Mouse (Mus musculus): ENCODE measurements around the gene Ddx5. TPM values are rescaled to one million over a fixed set of nuclear protein-coding genes. Genes with fewer than 3 reads are reported as not detected.

Ddx5 gene
- polyA plus RNA-seq, 1 experiment from 2014 or later = 501 TPM

- Histone ChIP-seq H3K36me3 (ENCODE audit: control insufficient read depth, insufficient read depth, low read length) (peaks cover 13% of the 10 kb centered on the region), H3K4me1 (ENCODE audit: control insufficient read depth, insufficient read depth, low read length) (peaks cover 5% of the 10 kb centered on the region; the same call in 1 of the 2 replicates), H3K4me3 (ENCODE audit: low read depth, low read length) (no peak overlapping the region), H3K9me3 (ENCODE audit: control insufficient read depth, low read length) (peaks cover 3% of the 10 kb centered on the region; the same call in 1 of the 2 replicates), H3K4me2 (ENCODE audit: low read depth, severe bottlenecking) (no peak overlapping the region), H3K9ac (ENCODE audit: low read length) (no peak overlapping the region), H3K27ac (replicated peaks; ENCODE audit: low read depth, low read length) (no peak overlapping the region), H3K27me3 (ENCODE audit: control insufficient read depth, insufficient read depth, low read length) (no peaks in the 10 kb centered on the region)
- ATAC-seq (ENCODE audit: insufficient number of reproducible peaks, low FRiP score, low TSS enrichment, low read depth) (no peak), DNase-seq (ENCODE audit: low spot score) (no peak)
- 88% methylated on average over 4 of the region's 4 CpGs for WGBS
Measured at GRCm38 (mm10) chr11:106766611-106767162, 22.3 kb downstream of the Ddx5 start.

- Histone ChIP-seq H3K36me3 (ENCODE audit: control insufficient read depth, insufficient read depth, low read length) (peaks cover 4% of the 10 kb centered on the region), H3K4me1 (ENCODE audit: control insufficient read depth, insufficient read depth, low read length) (peaks cover 5% of the 10 kb centered on the region; the same call in 1 of the 2 replicates), H3K9ac (ENCODE audit: low read length) (no peak overlapping the region), H3K4me2 (ENCODE audit: low read depth, severe bottlenecking) (no peak overlapping the region), H3K27me3 (ENCODE audit: control insufficient read depth, insufficient read depth, low read length) (no peaks in the 10 kb centered on the region), H3K9me3 (ENCODE audit: control insufficient read depth, low read length) (peaks cover 3% of the 10 kb centered on the region; the same call in 1 of the 2 replicates), H3K27ac (replicated peaks; ENCODE audit: low read depth, low read length) (no peak overlapping the region), H3K4me3 (ENCODE audit: low read depth, low read length) (no peak overlapping the region)
- DNase-seq (ENCODE audit: low spot score) (no peak), ATAC-seq (ENCODE audit: insufficient number of reproducible peaks, low FRiP score, low TSS enrichment, low read depth) (no peak)
- 73% methylated on average over 9 of the region's 9 CpGs for WGBS
Measured at GRCm38 (mm10) chr11:106762800-106763185, 26.2 kb downstream of the Ddx5 start.

GRCm38 (mm10) chr11:106762139-106762799 is 26.7 kb downstream of the Ddx5 start:
- no peaks in the 10 kb centered on the region; the same call in 1 of the 2 replicates for H3K36me3 ChIP-seq (ENCODE audit: control insufficient read depth, insufficient read depth, low read length)
- no peak overlapping the region for H3K4me2 ChIP-seq (ENCODE audit: low read depth, severe bottlenecking)
- no peak overlapping the region for H3K4me3 ChIP-seq (ENCODE audit: low read depth, low read length)
- WGBS = 48% methylated on average over 5 of the region's 5 CpGs
- ATAC-seq (ENCODE audit: insufficient number of reproducible peaks, low FRiP score, low TSS enrichment, low read depth) (peak; percentile 35; the same call in 1 of the 2 replicates), DNase-seq (ENCODE audit: low spot score) (no peak)
- H3K27ac ChIP-seq (replicated peaks; ENCODE audit: low read depth, low read length) = no peak overlapping the region
- no peaks in the 10 kb centered on the region for H3K9me3 ChIP-seq (ENCODE audit: control insufficient read depth, low read length)
- no peaks in the 10 kb centered on the region for H3K27me3 ChIP-seq (ENCODE audit: control insufficient read depth, insufficient read depth, low read length)
- peaks cover 5% of the 10 kb centered on the region; the same call in 1 of the 2 replicates for H3K4me1 ChIP-seq (ENCODE audit: control insufficient read depth, insufficient read depth, low read length)
- no peak overlapping the region for H3K9ac ChIP-seq (ENCODE audit: low read length)

DNA sequence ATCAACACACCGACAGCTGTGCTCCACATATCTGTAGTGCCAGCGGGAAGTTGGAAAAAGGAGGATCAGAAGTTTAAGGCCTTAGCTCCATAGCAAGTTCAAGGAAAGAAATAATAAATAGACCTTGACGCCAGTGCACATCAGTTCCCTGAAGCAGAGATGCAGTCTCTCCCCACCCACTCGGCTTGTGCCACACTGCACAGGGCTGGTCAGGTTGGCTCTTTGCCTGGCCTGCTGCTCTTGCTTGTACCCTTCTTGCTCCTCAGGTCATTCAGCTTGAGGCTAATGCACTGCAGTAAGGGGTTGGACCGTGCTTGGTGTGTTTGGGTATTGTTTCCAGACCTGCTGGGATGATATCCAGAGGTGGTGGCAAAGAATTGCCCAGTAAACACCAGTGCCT is 28.5 kb downstream of the Ddx5 start:
- H3K9me3 ChIP-seq (ENCODE audit: control insufficient read depth, low read length) = no peaks in the 10 kb centered on the region
- H3K27me3 ChIP-seq (ENCODE audit: control insufficient read depth, insufficient read depth, low read length) = no peaks in the 10 kb centered on the region
- H3K4me2 ChIP-seq (ENCODE audit: low read depth, severe bottlenecking) = no peak overlapping the region
- ATAC-seq (ENCODE audit: insufficient number of reproducible peaks, low FRiP score, low TSS enrichment, low read depth) (no peak), DNase-seq (ENCODE audit: low spot score) (no peak)
- H3K36me3 ChIP-seq (ENCODE audit: control insufficient read depth, insufficient read depth, low read length) = no peaks in the 10 kb centered on the region
- WGBS = 94% methylated on average over 5 of the region's 5 CpGs
- H3K4me3 ChIP-seq (ENCODE audit: low read depth, low read length) = no peak overlapping the region
- no peak overlapping the region for H3K27ac ChIP-seq (replicated peaks; ENCODE audit: low read depth, low read length)
- H3K4me1 ChIP-seq (ENCODE audit: control insufficient read depth, insufficient read depth, low read length) = peaks cover 5% of the 10 kb centered on the region; the same call in 1 of the 2 replicates
- H3K9ac ChIP-seq (ENCODE audit: low read length) = no peak overlapping the region

- 92% methylated on average over 3 of the region's 3 CpGs for WGBS
- H3K4me2 ChIP-seq (ENCODE audit: low read depth, severe bottlenecking) = no peak overlapping the region
- DNase-seq (ENCODE audit: low spot score) (no peak), ATAC-seq (ENCODE audit: insufficient number of reproducible peaks, low FRiP score, low TSS enrichment, low read depth) (no peak)
- H3K4me1 ChIP-seq (ENCODE audit: control insufficient read depth, insufficient read depth, low read length) = peaks cover 5% of the 10 kb centered on the region; the same call in 1 of the 2 replicates
- no peaks in the 10 kb centered on the region for H3K36me3 ChIP-seq (ENCODE audit: control insufficient read depth, insufficient read depth, low read length)
- H3K4me3 ChIP-seq (ENCODE audit: low read depth, low read length) = no peak overlapping the region
- H3K9me3 ChIP-seq (ENCODE audit: control insufficient read depth, low read length) = no peaks in the 10 kb centered on the region
- no peak overlapping the region for H3K27ac ChIP-seq (replicated peaks; ENCODE audit: low read depth, low read length)
- no peak overlapping the region for H3K9ac ChIP-seq (ENCODE audit: low read length)
- H3K27me3 ChIP-seq (ENCODE audit: control insufficient read depth, insufficient read depth, low read length) = no peaks in the 10 kb centered on the region
Measured at GRCm38 (mm10) chr11:106759028-106759427, 30.0 kb downstream of the Ddx5 start.

DNA sequence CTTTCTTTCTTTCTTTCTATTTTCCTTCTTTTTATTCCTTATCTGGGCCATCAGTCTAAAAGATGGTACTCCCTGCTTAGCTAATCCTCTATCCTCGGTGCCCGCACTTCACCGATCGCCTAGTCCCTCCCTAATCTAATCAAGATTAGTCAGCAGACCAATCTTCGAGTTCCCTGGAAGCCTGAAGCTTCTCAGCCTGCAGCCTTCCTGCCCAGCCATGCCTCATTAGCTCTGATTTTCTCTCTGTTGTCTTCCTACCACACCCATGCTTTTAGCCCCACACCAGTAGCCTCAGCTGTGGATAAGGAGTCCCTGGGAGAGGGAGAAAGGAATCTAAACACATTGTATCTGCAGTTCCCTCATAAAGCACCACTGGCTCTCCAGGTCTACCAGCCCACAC is 33.4 kb downstream of the Ddx5 start:
- Histone ChIP-seq H3K4me1 (ENCODE audit: control insufficient read depth, insufficient read depth, low read length) (no peaks in the 10 kb centered on the region), H3K9me3 (ENCODE audit: control insufficient read depth, low read length) (no peaks in the 10 kb centered on the region), H3K27me3 (ENCODE audit: control insufficient read depth, insufficient read depth, low read length) (no peaks in the 10 kb centered on the region), H3K4me3 (ENCODE audit: low read depth, low read length) (no peak overlapping the region), H3K4me2 (ENCODE audit: low read depth, severe bottlenecking) (no peak overlapping the region), H3K27ac (replicated peaks; ENCODE audit: low read depth, low read length) (no peak overlapping the region), H3K9ac (ENCODE audit: low read length) (no peak overlapping the region), H3K36me3 (ENCODE audit: control insufficient read depth, insufficient read depth, low read length) (no peaks in the 10 kb centered on the region)
- ATAC-seq (ENCODE audit: insufficient number of reproducible peaks, low FRiP score, low TSS enrichment, low read depth) (no peak), DNase-seq (ENCODE audit: low spot score) (no peak)
- WGBS = 76% methylated on average over 5 of the region's 5 CpGs

DNA sequence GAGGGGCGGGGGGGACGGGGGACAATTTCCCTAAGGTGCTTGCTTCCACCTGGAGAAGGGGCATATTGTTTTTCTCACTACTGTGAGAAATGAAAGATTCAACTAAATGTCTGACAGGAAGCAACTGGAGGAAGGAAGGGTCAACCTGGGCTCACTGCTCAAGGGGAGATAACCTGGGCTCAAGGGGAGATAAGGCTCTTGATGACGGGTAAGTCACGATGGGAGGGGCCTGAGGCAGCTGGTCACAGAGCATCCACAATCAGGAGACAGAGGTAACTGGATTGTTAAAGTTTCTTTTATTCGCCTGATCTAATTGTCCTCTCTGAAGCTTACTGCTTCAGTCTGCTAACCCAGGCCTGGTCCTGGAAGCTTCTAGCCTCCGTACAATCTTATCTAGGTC is 35.7 kb downstream of the Ddx5 start:
- Histone ChIP-seq H3K4me2 (ENCODE audit: low read depth, severe bottlenecking) (no peak overlapping the region), H3K4me3 (ENCODE audit: low read depth, low read length) (no peak overlapping the region), H3K36me3 (ENCODE audit: control insufficient read depth, insufficient read depth, low read length) (no peaks in the 10 kb centered on the region), H3K27me3 (ENCODE audit: control insufficient read depth, insufficient read depth, low read length) (no peaks in the 10 kb centered on the region), H3K27ac (replicated peaks; ENCODE audit: low read depth, low read length) (no peak overlapping the region), H3K9ac (ENCODE audit: low read length) (no peak overlapping the region), H3K9me3 (ENCODE audit: control insufficient read depth, low read length) (no peaks in the 10 kb centered on the region), H3K4me1 (ENCODE audit: control insufficient read depth, insufficient read depth, low read length) (no peaks in the 10 kb centered on the region)
- 89% methylated on average over 6 of the region's 6 CpGs for WGBS
- ATAC-seq (ENCODE audit: insufficient number of reproducible peaks, low FRiP score, low TSS enrichment, low read depth) (no peak), DNase-seq (ENCODE audit: low spot score) (no peak)

- Histone ChIP-seq H3K4me3 (ENCODE audit: low read depth, low read length) (no peak overlapping the region), H3K36me3 (ENCODE audit: control insufficient read depth, insufficient read depth, low read length) (no peaks in the 10 kb centered on the region), H3K4me2 (ENCODE audit: low read depth, severe bottlenecking) (no peak overlapping the region), H3K9ac (ENCODE audit: low read length) (no peak overlapping the region), H3K27ac (replicated peaks; ENCODE audit: low read depth, low read length) (no peak overlapping the region), H3K27me3 (ENCODE audit: control insufficient read depth, insufficient read depth, low read length) (no peaks in the 10 kb centered on the region), H3K9me3 (ENCODE audit: control insufficient read depth, low read length) (no peaks in the 10 kb centered on the region), H3K4me1 (ENCODE audit: control insufficient read depth, insufficient read depth, low read length) (no peaks in the 10 kb centered on the region)
- ATAC-seq (ENCODE audit: insufficient number of reproducible peaks, low FRiP score, low TSS enrichment, low read depth) (no peak), DNase-seq (ENCODE audit: low spot score) (no peak)
- WGBS = 93% methylated on average over 7 of the region's 7 CpGs
Measured at GRCm38 (mm10) chr11:106752103-106752502, 36.9 kb downstream of the Ddx5 start.

Measured in limb, embryonic 11.5 days (tissue).